Mouse (Mus musculus): Measurements from ENCODE around the gene B3glct.

DNA sequence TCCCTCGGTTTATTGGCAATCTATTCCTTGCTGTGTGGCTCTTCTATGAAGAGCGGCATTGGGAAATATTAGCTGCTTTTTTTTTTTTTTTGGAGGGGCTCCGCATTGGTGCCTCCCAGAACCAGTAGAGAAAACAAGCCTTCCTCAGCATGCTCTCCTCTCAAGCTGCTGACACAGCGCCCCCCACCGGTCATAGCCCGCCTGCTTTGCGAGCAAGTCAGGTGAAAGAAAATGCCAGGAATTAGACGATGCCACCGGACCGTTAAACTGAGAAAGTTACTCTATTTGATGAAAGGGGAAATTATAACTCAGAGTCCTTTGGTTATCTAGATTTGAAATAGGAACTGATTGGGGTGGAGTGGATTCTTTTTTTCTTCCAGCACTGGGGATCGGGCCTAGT, 14.5 kb downstream of the B3glct start:
- no peak for TF ChIP-seq CTCF (IDR thresholded peaks at IDR 0.05; ENCODE audit: low read depth, low read length)
- TF ChIP-seq POLR2A (IDR thresholded peaks at IDR 0.05; ENCODE audit: borderline replicate concordance, low read depth, low read length) = no peak
